Mouse (Mus musculus): ENCODE data around the gene Med11.
"Not testable (repeated sequence)": the region's sequence is repeated elsewhere in the genome, so short reads cannot be mapped to it uniquely, and the experiment has no call there.

Med11 gene

DNA sequence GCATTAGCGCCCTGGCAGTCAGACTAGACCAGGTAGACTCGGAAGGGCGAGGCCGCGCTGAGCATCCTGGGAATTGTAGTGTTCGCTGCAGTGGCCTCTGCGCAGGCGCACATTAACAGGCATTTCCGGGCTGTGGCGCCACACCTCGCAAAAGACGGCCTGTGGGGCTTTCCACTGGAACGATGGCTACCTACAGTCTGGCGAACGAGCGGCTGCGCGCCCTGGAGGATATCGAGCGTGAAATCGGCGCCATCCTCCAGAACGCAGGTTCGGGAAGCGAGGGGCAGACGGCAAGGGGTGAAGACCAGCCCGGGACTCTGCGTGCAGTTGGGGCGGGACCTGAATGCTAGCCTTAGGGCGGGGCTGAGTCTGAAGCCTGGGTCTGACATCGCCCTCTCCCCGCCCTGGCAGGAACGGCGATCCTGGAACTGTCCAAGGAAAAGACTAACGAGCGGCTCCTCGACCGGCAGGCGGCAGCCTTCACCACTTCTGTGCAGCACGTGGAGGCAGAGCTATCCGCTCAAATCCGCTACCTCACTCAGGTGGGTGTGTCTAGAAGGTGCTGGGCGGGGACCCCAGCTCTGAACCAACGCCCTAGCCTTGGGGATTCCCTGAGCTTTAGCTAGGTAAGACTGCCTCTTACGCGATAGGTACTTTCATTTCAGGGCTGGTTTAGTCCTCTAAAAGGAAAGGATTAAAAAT, at the start of gene Med11:
Gene Med11, plus strand, starts transcription at position 123 of the 702 bp plus-strand sequence.
- peak; percentile 96 for DNase-seq (ENCODE audit: low spot score in 2 of 2)

DNA sequence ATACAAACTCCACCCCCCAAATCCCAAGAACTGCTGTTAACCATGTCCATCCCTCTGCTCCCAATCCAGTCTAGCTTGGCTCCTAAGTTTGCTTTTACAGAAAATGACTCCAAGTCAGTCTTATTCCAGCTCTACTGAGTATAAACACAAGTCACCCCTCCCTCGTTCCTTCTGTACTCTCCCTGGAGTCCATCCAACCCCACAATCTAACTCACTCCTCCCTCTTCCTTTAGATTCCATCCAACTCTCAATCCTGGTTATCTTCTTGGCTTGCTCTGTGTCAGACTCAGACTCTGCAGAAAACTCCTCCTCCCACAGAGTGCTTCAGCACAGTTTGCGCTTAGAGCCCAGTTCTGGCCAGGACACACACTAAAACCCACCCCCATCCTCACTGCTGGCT, 48.1 kb upstream of the Med11 start:
- no peak for DNase-seq (ENCODE audit: low spot score in 2 of 2)

DNA sequence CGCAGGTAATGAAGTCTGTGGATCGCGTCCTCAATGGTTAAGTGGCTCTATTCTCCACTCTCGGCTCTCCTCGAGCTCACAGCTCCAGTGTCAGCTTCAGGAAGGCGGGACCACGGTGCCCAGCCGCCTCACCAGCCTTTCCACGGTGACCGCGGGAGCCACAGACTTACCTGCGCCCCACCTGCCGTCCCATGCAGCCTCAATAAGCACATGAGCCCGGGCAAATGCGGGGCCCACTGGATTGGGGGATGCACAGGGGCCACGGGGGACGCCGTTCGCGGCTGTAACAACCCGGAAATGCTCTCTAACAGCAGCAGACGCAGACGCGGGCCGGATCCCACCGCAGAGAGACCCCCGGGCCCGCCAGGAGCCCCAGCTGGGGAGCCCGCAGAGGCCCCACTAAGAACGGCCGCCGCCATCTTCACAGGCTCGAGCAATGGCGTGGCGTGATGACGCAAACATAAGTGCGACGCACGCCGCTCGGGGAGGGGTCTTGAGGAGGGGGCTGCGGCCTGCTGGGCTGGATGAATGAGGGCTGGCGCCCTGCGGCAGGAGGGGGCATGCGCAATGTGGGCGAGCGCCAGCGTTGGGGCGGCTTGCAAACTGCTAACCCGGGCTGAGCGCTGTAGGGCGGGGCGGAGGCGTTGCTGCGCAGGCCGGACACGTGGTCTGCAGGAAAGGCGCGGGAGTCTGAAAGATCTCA, 42.0 kb upstream of the Med11 start, which contains the start of gene Pelp1:
Gene Pelp1, minus strand, starts transcription at position 438 of the 703 bp plus-strand sequence.
- DNase-seq (ENCODE audit: low spot score in 2 of 2), result peak; percentile 97

GRCm38 (mm10) chr11:70410297-70410643, 41.4 kb upstream of the Med11 start:
- DNase-seq (ENCODE audit: low spot score in 2 of 2), result no peak

DNA sequence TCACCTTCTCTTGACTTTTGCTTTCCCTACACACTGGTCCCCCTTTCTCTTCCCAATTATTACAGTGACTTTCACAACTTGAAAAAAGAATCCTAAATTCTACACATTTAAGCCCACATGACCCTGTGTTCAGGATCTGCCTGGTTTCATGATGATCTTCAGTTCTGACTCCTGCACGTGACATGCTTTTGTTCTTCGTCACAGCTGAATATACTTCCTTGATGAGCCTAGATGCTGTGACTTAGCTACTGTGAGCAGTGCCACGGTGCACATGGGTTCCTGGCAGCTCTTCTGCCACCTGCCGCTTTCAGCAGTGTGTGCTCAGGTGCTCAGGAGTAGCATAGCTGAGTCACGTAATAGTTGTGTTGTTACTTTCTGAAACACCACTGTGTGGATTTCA, 39.1 kb upstream of the Med11 start:
- DNase-seq (ENCODE audit: low spot score in 2 of 2), result no peak

- peak; percentile 69 to 82 for DNase-seq (ENCODE audit: low spot score in 2 of 2)
These were observed 37.8 kb upstream of the Med11 start for GRCm38 (mm10) chr11:70413961-70414360.

DNA sequence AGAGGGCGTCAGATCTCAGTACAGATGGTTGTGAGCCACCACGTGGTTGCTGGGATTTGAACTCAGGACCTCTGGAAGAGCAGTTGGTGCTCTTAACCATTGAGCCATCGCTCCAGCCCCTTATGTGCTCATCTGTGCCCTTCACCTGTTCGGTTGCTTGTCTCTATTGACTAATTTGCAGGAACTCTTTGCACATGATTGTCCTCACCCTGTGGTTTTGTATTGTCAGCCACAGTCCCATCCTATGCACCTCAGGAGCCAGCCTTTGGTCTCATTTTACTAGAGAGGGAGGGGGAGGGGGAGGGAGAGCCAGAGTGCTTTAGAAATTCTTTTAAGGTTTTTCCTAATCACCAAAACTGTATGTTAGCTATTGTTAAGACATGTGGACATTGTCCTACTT, 33.5 kb upstream of the Med11 start:
- no peak for DNase-seq (ENCODE audit: low spot score in 2 of 2)

- DNase-seq (ENCODE audit: low spot score in 2 of 2), result no peak
These were observed 32.2 kb upstream of the Med11 start for GRCm38 (mm10) chr11:70419486-70419885.

DNA sequence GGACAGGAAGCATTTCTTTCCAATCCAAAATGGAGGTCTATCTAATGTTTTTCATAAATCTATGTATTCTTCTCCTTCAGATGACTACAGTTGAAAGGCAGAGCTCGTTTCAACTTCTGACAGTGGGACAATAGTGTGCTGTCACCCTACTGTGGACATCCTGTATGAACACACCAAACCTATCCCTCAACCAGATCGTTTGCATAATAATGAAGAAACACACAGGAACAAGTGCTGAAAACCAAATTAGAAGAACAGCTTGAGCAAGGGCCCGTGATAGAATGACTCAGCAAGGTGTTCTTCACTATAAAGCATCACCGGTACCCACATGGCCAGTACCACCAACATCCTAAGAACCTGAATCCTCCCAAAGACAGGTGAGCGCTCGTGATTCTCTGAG, 25.1 kb upstream of the Med11 start:
- DNase-seq (ENCODE audit: low spot score in 2 of 2), result not testable (repeated sequence)

DNA sequence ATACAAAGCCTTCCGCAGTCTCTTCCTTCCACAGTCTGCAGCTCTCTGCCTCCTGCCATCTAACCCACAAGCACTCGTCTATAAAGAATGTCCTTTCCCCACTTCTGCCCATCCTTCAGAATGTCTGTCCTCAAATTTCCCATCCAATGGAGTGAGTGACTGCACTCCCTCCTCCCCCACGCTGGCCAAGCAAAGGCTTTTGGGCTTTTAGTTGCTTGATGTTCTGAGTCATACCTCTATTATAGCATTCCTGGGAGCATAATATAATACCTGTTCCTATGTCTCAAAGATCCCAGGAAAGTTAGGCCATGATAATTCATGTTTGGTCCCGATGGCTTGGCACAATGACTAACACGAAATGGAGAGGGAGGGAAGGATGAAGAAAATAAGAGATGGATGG, 20.1 kb upstream of the Med11 start:
- no peak for DNase-seq (ENCODE audit: low spot score in 2 of 2)

GRCm38 (mm10) chr11:70432048-70432894, 19.4 kb upstream of the Med11 start, which contains the start of gene Arrb2:
Gene Arrb2, plus strand, starts transcription at chr11:70432635.
- DNase-seq (ENCODE audit: low spot score in 2 of 2), result peak; percentile 98 to 99

- peak; percentile 68 to 77 for DNase-seq (ENCODE audit: low spot score in 2 of 2)
These were observed 18.7 kb upstream of the Med11 start for GRCm38 (mm10) chr11:70432895-70433568.

- no peak for DNase-seq (ENCODE audit: low spot score in 2 of 2)
These were observed 18.2 kb upstream of the Med11 start for GRCm38 (mm10) chr11:70433569-70433943.

DNA sequence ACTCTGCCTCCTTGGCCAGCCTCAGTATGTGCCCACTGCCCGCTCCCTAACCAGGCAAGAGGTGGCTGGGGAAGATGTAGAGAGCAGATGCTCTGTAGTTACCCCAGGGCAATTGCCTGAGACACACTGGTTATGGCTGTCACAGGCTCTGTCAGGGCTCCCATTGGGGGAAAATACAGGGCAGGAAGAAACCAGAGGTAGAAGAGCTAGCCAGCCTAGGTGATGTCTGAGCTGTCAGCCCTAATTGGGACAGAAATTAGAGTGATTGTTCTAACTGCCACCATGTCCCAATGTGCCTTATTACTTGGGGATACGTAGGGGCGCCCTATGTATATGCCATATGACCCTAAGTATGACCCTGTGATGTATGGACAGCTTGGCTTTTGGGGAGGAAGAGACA, 17.8 kb upstream of the Med11 start:
- DNase-seq (ENCODE audit: low spot score in 2 of 2), result no peak

GRCm38 (mm10) chr11:70435476-70435875, 16.2 kb upstream of the Med11 start:
- DNase-seq (ENCODE audit: low spot score in 2 of 2), result no peak

GRCm38 (mm10) chr11:70437426-70437825, 14.3 kb upstream of the Med11 start:
- no peak for DNase-seq (ENCODE audit: low spot score in 2 of 2)

DNA sequence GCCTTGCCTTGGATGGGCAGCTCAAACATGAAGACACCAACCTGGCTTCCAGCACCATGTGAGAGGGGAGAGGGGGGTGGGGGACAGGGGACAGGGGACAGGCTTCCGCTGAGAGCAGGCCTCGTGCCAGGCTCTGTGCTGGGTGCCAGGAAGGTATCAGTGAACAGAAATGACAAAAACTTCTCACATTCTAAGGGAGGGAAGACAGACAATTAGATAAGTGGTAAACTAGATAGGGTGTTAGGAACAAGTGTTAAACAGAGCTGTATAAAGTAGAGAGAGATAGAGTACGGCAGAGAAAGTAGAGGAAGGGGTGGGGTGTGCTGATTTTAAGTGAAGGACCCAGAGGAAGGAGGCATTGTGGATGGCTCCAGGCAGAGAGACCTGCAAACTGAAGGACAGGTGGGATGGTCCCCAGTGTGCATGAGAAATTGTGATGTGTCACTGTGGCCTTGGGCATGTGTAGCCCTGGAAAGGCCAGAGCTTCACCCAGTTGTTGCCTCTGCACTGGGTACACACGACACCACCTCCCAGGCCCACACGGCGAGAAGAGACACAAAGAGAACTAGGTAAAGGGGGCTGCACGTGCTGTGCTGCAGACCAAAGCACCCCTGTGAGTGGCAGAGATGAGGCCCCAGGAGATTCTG, 12.9 kb upstream of the Med11 start:
- DNase-seq (ENCODE audit: low spot score in 2 of 2), result no peak

DNA sequence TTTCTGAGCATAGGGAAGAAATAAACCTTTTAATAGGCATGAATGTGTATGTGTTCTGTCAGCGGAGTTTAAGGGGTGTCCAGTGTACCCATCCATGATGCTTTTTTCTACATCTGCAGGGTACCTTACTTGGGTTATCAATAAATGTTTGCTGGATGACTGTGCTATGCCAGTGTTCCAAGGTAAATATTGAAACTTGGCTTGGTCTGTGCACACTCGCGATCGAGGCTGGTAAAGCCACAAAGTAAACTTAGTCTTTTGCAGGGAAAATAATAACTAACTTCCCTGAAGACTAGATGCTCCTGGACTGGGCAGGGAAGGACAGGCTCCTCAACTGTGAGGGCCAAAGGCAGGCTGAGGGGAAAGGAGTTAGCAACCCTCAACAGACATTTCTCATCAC, 11.1 kb upstream of the Med11 start:
- no peak for DNase-seq (ENCODE audit: low spot score in 2 of 2)

DNA sequence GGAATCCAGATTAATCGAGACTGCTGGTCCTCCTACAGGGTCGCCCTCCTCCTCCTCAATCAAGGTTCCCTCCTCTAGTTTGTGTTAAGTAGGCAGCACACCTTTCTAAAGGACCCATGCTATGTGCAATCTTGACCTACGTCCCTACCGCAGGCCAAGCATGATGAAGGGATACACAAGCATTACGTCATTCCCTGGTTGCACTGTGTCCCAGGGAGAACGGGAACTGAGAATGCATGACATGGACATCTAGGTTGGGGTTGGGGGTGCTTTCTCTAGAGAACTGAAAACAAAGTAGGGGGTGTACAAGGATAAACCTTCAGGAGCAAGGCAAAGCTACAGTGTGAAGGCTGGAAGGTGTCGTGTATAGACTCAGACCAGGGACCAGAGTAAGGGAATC, 9.8 kb upstream of the Med11 start:
- DNase-seq (ENCODE audit: low spot score in 2 of 2), result no peak

- DNase-seq (ENCODE audit: low spot score in 2 of 2), result no peak
These were observed 7.8 kb upstream of the Med11 start for GRCm38 (mm10) chr11:70443964-70444363.

GRCm38 (mm10) chr11:70444667-70445066, 7.1 kb upstream of the Med11 start:
- no peak for DNase-seq (ENCODE audit: low spot score in 2 of 2)
